In genomic region chr1:156676171-156676570, GRCm38 (mm10) we compare ENCODE assay signal across 8 mouse cellular contexts. TPM values are rescaled to one million over a fixed set of nuclear protein-coding genes. Genes with fewer than 3 reads are reported as not detected.
DNase-seq lines count a peak whose midpoint lies in the region; ATAC-seq and TF ChIP-seq lines count a peak whose summit lies in the region.
"Had no signal": no experiment of that assay in that cellular context is flagged by ENCODE, and none has a peak within 500 bp of the region (broad histone marks: within the 10 kb centered on the region; RNA-seq: fewer than 3 reads in every experiment).

No protein-coding gene starts in this region.

- peaks cover 4 to 7% of the 10 kb centered on the region in 2 experiments; a peak in 2 of 4 replicates for H3K4me1 ChIP-seq in heart, embryonic 14.5 days (ENCODE audit: control insufficient read depth in 2 of 2, insufficient read depth in 2 of 2, low read length in 2 of 2)
- peaks cover 23% of the 10 kb centered on the region for H3K4me1 ChIP-seq in liver, embryonic 13.5 days (replicated peaks)
- H3K4me1 ChIP-seq in small intestine, adult 2 months (ENCODE audit: control insufficient read depth, insufficient read depth, insufficient read length, low read length), result 0 out of 2 replicates have a peak, but pooled peaks cover 2% of the 10 kb centered on the region

- TF ChIP-seq CTCF in small intestine, adult 2 months (IDR thresholded peaks at IDR 0.05; ENCODE audit: extremely low read depth, insufficient read length, insufficient replicate concordance, low read depth, low read length), result peak; percentile 85; the same call in 1 of the 2 replicates

- H3K27me3 ChIP-seq in heart, embryonic 14.5 days (ENCODE audit: control insufficient read depth, insufficient read depth, low read length), result no peaks in the 10 kb centered on the region
- no peaks in the 10 kb centered on the region for H3K27me3 ChIP-seq in liver, embryonic 13.5 days
- no peaks in the 10 kb centered on the region for H3K27me3 ChIP-seq in small intestine, adult 2 months (ENCODE audit: control insufficient read depth, insufficient read depth, low read length)

- peak; percentile 47 to 56 for DNase-seq in left cerebral cortex, adult 18-20 months (ENCODE audit: low spot score in 2 of 2)
- no peak for DNase-seq in left cerebral cortex, adult 11 months (ENCODE audit: low spot score)
- peak; percentile 73 for DNase-seq in MN1 (ENCODE audit: low spot score)
- DNase-seq in c-Kit-positive CD71-negative TER-119-negative erythroid progenitor cells, embryonic 14.5 days (ENCODE audit: low read depth), result peak; percentile 65
- peak; percentile 50 for DNase-seq in liver, embryonic 13.5 days

- no peaks in the 10 kb centered on the region for H3K9me3 ChIP-seq in heart, embryonic 14.5 days (ENCODE audit: control insufficient read depth, low read length)
- no peaks in the 10 kb centered on the region for H3K9me3 ChIP-seq in liver, embryonic 13.5 days (replicated peaks)
- H3K9me3 ChIP-seq: hindbrain, embryonic 15.5 days had no signal

- H3K4me3 ChIP-seq in heart, embryonic 14.5 days (ENCODE audit: control insufficient read depth in 1 of 2, insufficient read depth in 1 of 2, low read depth in 1 of 2, low read length in 2 of 2), result no peak overlapping the region
- H3K4me3 ChIP-seq in liver, embryonic 13.5 days (replicated peaks), result no peak overlapping the region
- H3K4me3 ChIP-seq in small intestine, adult 2 months (ENCODE audit: low read depth, low read length), result no peak overlapping the region
- H3K4me3 ChIP-seq: hindbrain, embryonic 15.5 days had no signal

- H3K9ac ChIP-seq in heart, embryonic 14.5 days (ENCODE audit: low read length), result no peak overlapping the region
- no peak overlapping the region for H3K9ac ChIP-seq in liver, embryonic 13.5 days
- H3K9ac ChIP-seq: hindbrain, embryonic 15.5 days had no signal

- ATAC-seq in heart, embryonic 14.5 days (ENCODE audit: insufficient number of reproducible peaks, insufficient read depth, low FRiP score, low read depth), result no peak
- no peak for ATAC-seq in liver, embryonic 13.5 days (ENCODE audit: low read depth)

- no peak overlapping the region for H3K27ac ChIP-seq in heart, embryonic 14.5 days (replicated peaks in 1 of 2; ENCODE audit: control insufficient read depth in 1 of 2, insufficient read depth in 1 of 2, low read depth in 2 of 2, low read length in 2 of 2)
- H3K27ac ChIP-seq in liver, embryonic 13.5 days, result no peak overlapping the region
- H3K27ac ChIP-seq in small intestine, adult 2 months (ENCODE audit: insufficient read depth, low read depth, low read length), result no peak overlapping the region
- H3K27ac ChIP-seq: hindbrain, embryonic 15.5 days had no signal

- H3K4me2 ChIP-seq in heart, embryonic 14.5 days (ENCODE audit: low read length), result 0 out of 2 replicates have a peak overlapping the region, but pooled peaks have one; percentile 17
- no peak overlapping the region for H3K4me2 ChIP-seq in liver, embryonic 13.5 days
- H3K4me2 ChIP-seq: hindbrain, embryonic 15.5 days had no signal

- H3K36me3 ChIP-seq in heart, embryonic 14.5 days (ENCODE audit: control insufficient read depth, insufficient read depth, low read length), result peaks cover 19% of the 10 kb centered on the region
- H3K36me3 ChIP-seq in liver, embryonic 13.5 days, result peaks cover 16% of the 10 kb centered on the region
- peaks cover 17% of the 10 kb centered on the region for H3K36me3 ChIP-seq in small intestine, adult 2 months (ENCODE audit: control insufficient read depth, insufficient read depth, low read length)

- TF ChIP-seq POLR2A in small intestine, adult 2 months (IDR thresholded peaks at IDR 0.05; ENCODE audit: low read depth, low read length), result no peak

- WGBS in heart, embryonic 14.5 days, result 23% methylated on average over 12 of the region's 12 CpGs
- 17% methylated on average over 12 of the region's 12 CpGs for WGBS in liver, embryonic 13.5 days (ENCODE audit: insufficient replicate concordance)
- 31% methylated on average over 12 of the region's 12 CpGs for WGBS in small intestine, adult 2 months

RNA-seq across cellular contexts. Expression of gene Tor3a, which starts 2.0 kb away (rescaled TPM):
- 1 to 10 TPM; 6.3 to 7.5 TPM for total RNA-seq in left cerebral cortex, adult 18-20 months (2021)
- polyA plus RNA-seq in heart, embryonic 14.5 days (2014; fragmentation: Nextera tagmentation; extraction: Ambion mirVana), result 6.8 and 8.4 TPM in 2 replicates
- polyA plus RNA-seq in liver, embryonic 13.5 days (2015; fragmentation: Nextera tagmentation; extraction: Ambion mirVana), result 3.4 and 4.6 TPM in 2 replicates
- polyA plus RNA-seq in small intestine, adult 2 months (2012; rRNA removed), result 21.5 and 31.0 TPM in 2 replicates

RNA-seq across cellular contexts. Expression of gene Fam20b, which starts 42.7 kb away (rescaled TPM):
- total RNA-seq in left cerebral cortex, adult 18-20 months (2021), result 10 to 100 TPM; 78.2 to 80.1 TPM
- 28.1 TPM in 2 replicates for polyA plus RNA-seq in heart, embryonic 14.5 days (2014; fragmentation: Nextera tagmentation; extraction: Ambion mirVana)
- polyA plus RNA-seq in liver, embryonic 13.5 days (2015; fragmentation: Nextera tagmentation; extraction: Ambion mirVana), result 10.0 and 12.0 TPM in 2 replicates
- 12.7 and 25.7 TPM in 2 replicates for polyA plus RNA-seq in small intestine, adult 2 months (2012; rRNA removed)
